Mouse (Mus musculus) intestine, embryonic 14.5 days (tissue): ENCODE measurements around the gene Kif17. TPM values are rescaled to one million over a fixed set of nuclear protein-coding genes. Genes with fewer than 3 reads are reported as not detected.
"Not testable (repeated sequence)": the region's sequence is repeated elsewhere in the genome, so short reads cannot be mapped to it uniquely, and the experiment has no call there.

Experiments
- ATAC-seq: fragments of 200-750 bp; cut with Nextera tagmentation; replicated peaks from 2 replicates; pipeline ENCODE4 v1.8.0; 2017; ENCODE audit warnings: low read depth, moderate number of reproducible peaks, moderate TSS enrichment, moderate library complexity; ENCODE audit not compliant: low FRiP score, low TSS enrichment
- DNase-seq: peaks from one replicate; pipeline ENCODE4 v3.0.0-alpha.2; 2018; ENCODE audit warnings: low spot score
- H3K27ac ChIP-seq: fragments of 300-500 bp; sonication (generic); 2 replicates; pipeline ENCODE4 v1.5.1; 2014; ENCODE audit warnings: low read depth, mild to moderate bottlenecking, control low read depth
- H3K27me3 ChIP-seq: fragments of 300-500 bp; sonication (generic); replicated peaks from 2 replicates; pipeline ENCODE4 v1.6.1; 2014; ENCODE audit warnings: low read length, control low read depth; ENCODE audit not compliant: control insufficient read depth, insufficient read depth
- H3K36me3 ChIP-seq: fragments of 300-500 bp; sonication (generic); 2 replicates; pipeline ENCODE4 v1.6.1; 2014; ENCODE audit warnings: low read length, control low read depth; ENCODE audit not compliant: control insufficient read depth, insufficient read depth
- H3K4me1 ChIP-seq: fragments of 300-500 bp; sonication (generic); replicated peaks from 2 replicates; pipeline ENCODE4 v1.6.1; 2014; ENCODE audit warnings: low read length, control low read depth, mixed read lengths; ENCODE audit not compliant: control insufficient read depth, insufficient read depth
- H3K4me2 ChIP-seq: fragments of 300-500 bp; sonication (generic); 2 replicates; pipeline ENCODE4 v1.6.1; 2014; ENCODE audit warnings: low read length
- H3K4me3 ChIP-seq: fragments of 300-500 bp; sonication (generic); 2 replicates; pipeline ENCODE4 v1.5.1; 2014; ENCODE audit warnings: low read depth, low read length, control low read depth, mixed read lengths
- H3K9ac ChIP-seq: fragments of 300-500 bp; sonication (generic); 2 replicates; pipeline ENCODE4 v1.6.1; 2014; ENCODE audit warnings: mild to moderate bottlenecking, low read length
- H3K9me3 ChIP-seq: fragments of 300-500 bp; sonication (generic); 2 replicates; pipeline ENCODE4 v1.6.1; 2016; ENCODE audit warnings: low read length, control low read depth; ENCODE audit not compliant: control insufficient read depth
- WGBS: fragments of 180-500 bp; shearing (Covaris S2); extraction: QIAGEN DNeasy Blood & Tissue Kit; methylation state at CpG from one replicate; pipeline ENCODE4 v1.1.7; 2014; 5-methylcytosine and 5-hydroxymethylcytosine counted together
- polyA plus RNA-seq: library from polyadenylated mRNA; unstranded; fragments of >200 nt; fragmentation: Nextera tagmentation; extraction: Ambion mirVana; gene quantifications from 2 replicates; pipeline ENCODE4 v1.2.1, GENCODE M21; 2014

Gene Kif17
- polyA plus RNA-seq, 1 experiment from 2014 or later = 1.0 TPM

- WGBS = 93% methylated on average over 3 of the region's 3 CpGs
- Histone ChIP-seq H3K4me1 (peaks cover 9% of the 10 kb centered on the region), H3K36me3 (peaks cover 6% of the 10 kb centered on the region; the same call in 1 of the 2 replicates), H3K9ac (no peak overlapping the region), H3K9me3 (no peaks in the 10 kb centered on the region), H3K27me3 (no peaks in the 10 kb centered on the region), H3K4me3 (no peak overlapping the region), H3K27ac (no peak overlapping the region), H3K4me2 (no peak overlapping the region)
- no peak for ATAC-seq
- no peak for DNase-seq
Observed at GRCm38 (mm10) chr4:138324451-138324850, 74.2 kb downstream of the Kif17 start.

DNA sequence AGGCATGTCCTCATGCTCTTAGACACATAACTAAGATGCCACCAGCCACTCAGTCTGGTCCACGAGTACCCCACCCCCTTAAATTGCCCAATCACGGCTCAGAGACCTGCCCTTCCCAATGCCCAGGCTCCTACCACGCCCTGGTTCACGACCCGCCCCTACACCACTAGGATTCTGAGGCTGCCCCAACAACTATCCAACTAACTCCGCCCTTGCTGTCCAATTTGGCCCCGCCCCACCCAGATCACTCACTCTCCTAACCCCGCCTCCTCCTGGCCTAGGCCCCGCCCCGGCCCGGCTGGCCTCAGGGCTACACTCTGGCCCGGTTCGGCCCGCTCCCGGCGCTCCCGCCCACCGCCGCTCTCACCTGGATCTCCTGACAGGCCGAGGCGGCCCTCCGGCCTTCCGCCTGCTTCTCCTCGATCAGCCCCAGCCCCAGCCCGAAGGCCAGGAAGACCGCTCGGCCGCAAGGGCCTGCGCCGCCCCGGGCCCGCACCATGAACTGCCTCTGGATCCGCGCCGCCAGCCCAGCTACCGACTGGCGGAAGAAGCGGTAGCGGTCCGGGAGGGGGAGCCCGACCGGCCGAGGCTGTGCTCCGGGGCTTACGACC lies 75.3 kb downstream of the Kif17 start:
- no peaks in the 10 kb centered on the region for H3K27me3 ChIP-seq
- WGBS = under 1% methylated on average over 38 of the region's 45 CpGs
- no peaks in the 10 kb centered on the region for H3K9me3 ChIP-seq
- peak overlapping the region; percentile 45 for H3K4me2 ChIP-seq
- peaks cover 9% of the 10 kb centered on the region for H3K4me1 ChIP-seq
- peaks cover under 1% of the 10 kb centered on the region; the same call in 1 of the 2 replicates for H3K36me3 ChIP-seq
- peak; percentile 85 for ATAC-seq
- DNase-seq = peak; percentile 97
- peak overlapping the region; percentile 81 for H3K4me3 ChIP-seq
- peak overlapping the region; percentile 89 for H3K9ac ChIP-seq
- H3K27ac ChIP-seq = peak overlapping the region; percentile 94

DNA sequence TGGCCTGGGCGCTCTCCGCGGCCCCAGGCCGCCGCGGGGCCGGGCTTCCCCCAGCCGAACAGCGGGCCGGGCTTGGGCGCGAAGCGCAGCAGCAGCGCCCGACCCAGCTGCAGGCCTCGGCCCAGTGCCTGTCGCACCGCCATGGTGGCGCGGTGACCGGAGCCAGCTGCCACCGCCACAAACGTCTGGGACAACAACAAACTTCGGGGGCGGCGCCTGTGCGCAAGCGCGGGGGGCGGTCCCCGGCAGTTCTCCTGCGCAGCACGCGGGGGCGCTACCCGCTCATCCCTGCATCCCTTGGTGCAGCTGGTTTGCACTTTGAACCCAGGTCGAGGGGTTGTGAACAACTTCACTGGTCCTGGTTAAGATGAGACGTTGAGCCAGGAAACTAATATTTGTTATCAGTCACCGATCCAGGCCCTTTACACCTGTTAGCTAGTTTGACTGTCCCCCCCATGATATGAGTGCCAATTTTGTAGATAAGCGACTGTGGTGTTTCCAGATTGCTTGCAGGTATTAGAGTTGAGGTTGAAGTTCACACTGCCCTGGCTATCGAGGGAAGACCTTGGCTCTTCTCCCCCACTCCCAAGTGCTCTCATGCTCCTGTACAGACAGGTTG lies 76.0 kb downstream of the Kif17 start, which contains the start of gene Pink1:
Gene Pink1 (minus strand): TSS at position 231 of the 619 bp plus-strand sequence.
- 4% methylated on average over 41 of the region's 41 CpGs for WGBS
- peak; percentile 72 for ATAC-seq

GRCm38 (mm10) chr4:138327155-138327554 lies 76.9 kb downstream of the Kif17 start:
- WGBS = 60% methylated on average over 7 of the region's 12 CpGs

More for the DNA sequence above, 76.0 kb downstream of the Kif17 start, which contains the start of gene Pink1:
- peak within 1 kb of the TSS; percentile 94 for H3K27ac ChIP-seq
- H3K36me3 ChIP-seq = no peaks in the 10 kb centered on the region
- peak within 1 kb of the TSS; percentile 89 for H3K9ac ChIP-seq
- no peaks in the 10 kb centered on the region for H3K9me3 ChIP-seq
- peak; percentile 95 for DNase-seq
- no peaks in the 10 kb centered on the region for H3K27me3 ChIP-seq
- H3K4me3 ChIP-seq = peak within 1 kb of the TSS; percentile 81
- H3K4me2 ChIP-seq = peak within 1 kb of the TSS; percentile 45
- H3K4me1 ChIP-seq = peaks cover 9% of the 10 kb centered on the region

GRCm38 (mm10) chr4:138327891-138328470 lies 77.7 kb downstream of the Kif17 start:
- no peak for ATAC-seq
- H3K4me1 ChIP-seq = peaks cover 9% of the 10 kb centered on the region
- no peak for DNase-seq
- WGBS = 61% methylated on average over 7 of the region's 7 CpGs
- peak overlapping the region; percentile 27; the same call in 1 of the 2 replicates for H3K27ac ChIP-seq
- H3K4me3 ChIP-seq = peak overlapping the region; percentile 23; the same call in 1 of the 2 replicates
- H3K36me3 ChIP-seq = no peaks in the 10 kb centered on the region
- H3K9me3 ChIP-seq = no peaks in the 10 kb centered on the region
- H3K9ac ChIP-seq = no peak overlapping the region
- H3K27me3 ChIP-seq = no peaks in the 10 kb centered on the region
- peak overlapping the region; percentile 36 for H3K4me2 ChIP-seq

More at GRCm38 (mm10) chr4:138327155-138327554, 76.9 kb downstream of the Kif17 start:
- not testable (repeated sequence) for H3K36me3 ChIP-seq, H3K27ac ChIP-seq, DNase-seq, ATAC-seq, H3K4me3 ChIP-seq, H3K4me1 ChIP-seq, H3K4me2 ChIP-seq, H3K27me3 ChIP-seq, H3K9ac ChIP-seq, H3K9me3 ChIP-seq

DNA sequence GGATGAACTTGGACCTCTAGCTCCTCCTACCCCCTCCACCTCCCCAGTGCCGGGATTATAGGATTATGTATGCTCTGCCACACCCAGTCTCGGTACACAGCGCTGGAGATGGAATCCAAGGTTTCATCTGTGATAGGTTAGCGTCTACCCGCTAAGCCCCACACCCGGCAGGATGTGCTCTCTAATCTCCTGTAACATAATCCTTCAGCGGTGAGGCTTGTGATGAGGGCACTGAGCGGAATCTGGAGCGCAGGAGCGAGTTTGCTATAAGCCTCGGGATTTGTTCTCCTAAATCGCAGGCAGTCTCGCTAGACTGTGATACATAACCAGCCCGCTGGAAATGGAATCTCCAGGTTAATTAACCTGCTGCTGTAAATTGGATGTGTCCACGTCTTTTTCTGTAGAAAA lies 80.0 kb downstream of the Kif17 start:
- no peak overlapping the region for H3K4me3 ChIP-seq
- H3K4me1 ChIP-seq = peaks cover 5% of the 10 kb centered on the region; the same call in 1 of the 2 replicates
- H3K4me2 ChIP-seq = no peak overlapping the region
- no peak overlapping the region for H3K9ac ChIP-seq
- H3K36me3 ChIP-seq = no peaks in the 10 kb centered on the region
- DNase-seq = no peak
- H3K27ac ChIP-seq = no peak overlapping the region
- H3K9me3 ChIP-seq = no peaks in the 10 kb centered on the region
- no peak for ATAC-seq
- no peaks in the 10 kb centered on the region for H3K27me3 ChIP-seq
- WGBS = 21% methylated on average over 15 of the region's 15 CpGs

GRCm38 (mm10) chr4:138331647-138332046 lies 81.4 kb downstream of the Kif17 start:
- H3K4me3 ChIP-seq = no peak overlapping the region
- H3K27me3 ChIP-seq = no peaks in the 10 kb centered on the region
- no peak overlapping the region for H3K9ac ChIP-seq
- H3K36me3 ChIP-seq = no peaks in the 10 kb centered on the region
- H3K4me2 ChIP-seq = no peak overlapping the region
- ATAC-seq = no peak
- no peak for DNase-seq
- H3K9me3 ChIP-seq = no peaks in the 10 kb centered on the region
- peaks cover under 1% of the 10 kb centered on the region; the same call in 1 of the 2 replicates for H3K4me1 ChIP-seq
- no peak overlapping the region for H3K27ac ChIP-seq
- WGBS = 81% methylated on average over 9 of the region's 9 CpGs

- 80% methylated on average over 4 of the region's 4 CpGs for WGBS
- peak; percentile 61; the same call in 1 of the 2 replicates for ATAC-seq
- H3K27ac ChIP-seq = no peak overlapping the region
Observed at GRCm38 (mm10) chr4:138333135-138333534, 82.9 kb downstream of the Kif17 start.

More at GRCm38 (mm10) chr4:138333135-138333534, 82.9 kb downstream of the Kif17 start:
- H3K9me3 ChIP-seq = no peaks in the 10 kb centered on the region
- no peaks in the 10 kb centered on the region for H3K4me1 ChIP-seq
- no peak overlapping the region for H3K4me3 ChIP-seq
- no peaks in the 10 kb centered on the region for H3K27me3 ChIP-seq
- DNase-seq = no peak
- no peak overlapping the region for H3K9ac ChIP-seq
- H3K36me3 ChIP-seq = no peaks in the 10 kb centered on the region
- no peak overlapping the region for H3K4me2 ChIP-seq
